Mouse (Mus musculus): ENCODE data around the gene Slc43a1. TPM values are rescaled to one million over a fixed set of nuclear protein-coding genes. Genes with fewer than 3 reads are reported as not detected.

The Slc43a1 gene
- polyA plus RNA-seq, 1 experiment from 2014 or later: 16.3 TPM

GRCm38 (mm10) chr2:84858551-84858950 is 19.9 kb downstream of the Slc43a1 start:
- 79% methylated on average over 1 of the region's 1 CpGs for WGBS
- H3K4me2 ChIP-seq (replicated peaks): no peak overlapping the region
- no peak for ATAC-seq

DNA sequence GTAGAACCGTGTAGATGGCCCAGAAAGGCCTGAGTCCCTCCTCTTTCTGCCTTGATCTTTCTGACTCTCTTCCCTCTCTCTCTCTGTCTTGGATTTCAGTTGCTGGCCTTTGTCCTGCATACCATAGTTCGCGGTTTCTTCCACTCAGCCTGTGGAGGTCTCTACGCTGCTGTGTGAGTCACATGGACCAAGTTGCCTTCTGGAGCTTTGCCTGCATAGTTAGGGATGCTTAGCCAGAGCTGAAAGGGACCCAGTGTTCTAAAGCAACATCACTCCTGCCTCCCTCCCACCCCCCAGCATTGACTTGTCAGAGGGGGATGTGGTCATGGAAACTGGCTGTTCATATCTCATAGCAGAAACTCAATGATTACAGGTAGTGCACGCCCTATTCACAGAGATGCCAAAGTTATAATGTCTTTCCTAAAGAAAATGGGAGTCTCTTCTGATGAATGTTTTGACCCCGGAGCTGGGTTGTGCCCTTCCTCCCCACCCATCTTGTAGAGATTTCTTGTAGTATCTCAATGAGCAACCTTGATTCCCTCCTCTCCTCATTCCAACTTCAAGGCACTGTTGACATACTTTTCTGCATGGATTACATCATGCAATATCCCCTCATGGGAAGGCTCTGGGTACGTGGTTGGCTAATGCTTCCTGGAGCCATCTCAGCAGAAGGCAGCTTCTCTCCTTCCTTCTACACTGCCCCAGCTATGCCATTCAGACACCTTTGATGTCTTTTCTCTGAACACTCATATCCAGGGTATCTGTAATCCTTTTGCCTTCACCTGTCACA is 21.5 kb downstream of the Slc43a1 start:
- no peak for ATAC-seq

More at GRCm38 (mm10) chr2:84858551-84858950, 19.9 kb downstream of the Slc43a1 start:
- no peaks in the 10 kb centered on the region for H3K9me3 ChIP-seq
- no peak overlapping the region for H3K9ac ChIP-seq
- no peaks in the 10 kb centered on the region for H3K27me3 ChIP-seq (replicated peaks)
- no peak overlapping the region for H3K27ac ChIP-seq
- H3K4me1 ChIP-seq (replicated peaks): no peaks in the 10 kb centered on the region
- no peak overlapping the region for H3K4me3 ChIP-seq (replicated peaks)
- H3K36me3 ChIP-seq: peaks cover 30% of the 10 kb centered on the region

GRCm38 (mm10) chr2:84861430-84861829 is 22.8 kb downstream of the Slc43a1 start:
- Histone ChIP-seq H3K4me1 (replicated peaks) (peaks cover 10% of the 10 kb centered on the region), H3K27me3 (replicated peaks) (peaks cover 10% of the 10 kb centered on the region), H3K9ac (no peak overlapping the region), H3K9me3 (no peaks in the 10 kb centered on the region), H3K36me3 (0 out of 2 replicates have a peak, but pooled peaks cover 18% of the 10 kb centered on the region), H3K4me2 (replicated peaks) (no peak overlapping the region), H3K27ac (no peak overlapping the region), H3K4me3 (replicated peaks) (no peak overlapping the region)
- WGBS: 93% methylated on average over 3 of the region's 3 CpGs
- no peak for ATAC-seq

More for the DNA sequence above, 21.5 kb downstream of the Slc43a1 start:
- no peak overlapping the region for H3K9ac ChIP-seq
- WGBS: 85% methylated on average over 7 of the region's 7 CpGs
- no peak overlapping the region for H3K4me3 ChIP-seq (replicated peaks)
- no peak overlapping the region for H3K27ac ChIP-seq
- H3K36me3 ChIP-seq: peaks cover 19% of the 10 kb centered on the region; the same call in 1 of the 2 replicates
- H3K27me3 ChIP-seq (replicated peaks): no peaks in the 10 kb centered on the region
- H3K9me3 ChIP-seq: no peaks in the 10 kb centered on the region
- H3K4me2 ChIP-seq (replicated peaks): no peak overlapping the region
- no peaks in the 10 kb centered on the region for H3K4me1 ChIP-seq (replicated peaks)

GRCm38 (mm10) chr2:84862231-84862630 is 23.6 kb downstream of the Slc43a1 start:
- WGBS: 80% methylated on average over 3 of the region's 3 CpGs
- H3K27me3 ChIP-seq (replicated peaks): peaks cover 18% of the 10 kb centered on the region
- H3K36me3 ChIP-seq: 0 out of 2 replicates have a peak, but pooled peaks cover 18% of the 10 kb centered on the region
- H3K27ac ChIP-seq: no peak overlapping the region
- H3K4me2 ChIP-seq (replicated peaks): no peak overlapping the region
- peaks cover 14% of the 10 kb centered on the region for H3K4me1 ChIP-seq (replicated peaks)
- H3K9ac ChIP-seq: no peak overlapping the region
- no peak for ATAC-seq
- no peak overlapping the region for H3K4me3 ChIP-seq (replicated peaks)
- H3K9me3 ChIP-seq: no peaks in the 10 kb centered on the region

GRCm38 (mm10) chr2:84865616-84866571 is 27.2 kb downstream of the Slc43a1 start:
- Histone ChIP-seq H3K4me3 (replicated peaks) (peak overlapping the region; percentile 28), H3K27me3 (replicated peaks) (peaks cover 47% of the 10 kb centered on the region), H3K9ac (peak overlapping the region; percentile 39), H3K4me2 (replicated peaks) (peak overlapping the region; percentile 85), H3K9me3 (no peaks in the 10 kb centered on the region), H3K36me3 (0 out of 2 replicates have a peak, but pooled peaks cover 11% of the 10 kb centered on the region), H3K4me1 (replicated peaks) (peaks cover 14% of the 10 kb centered on the region), H3K27ac (no peak overlapping the region)
- WGBS: under 1% methylated on average over 47 of the region's 47 CpGs
- peak; percentile 59 for ATAC-seq

GRCm38 (mm10) chr2:84868521-84868943 is 29.9 kb downstream of the Slc43a1 start:
- no peak overlapping the region for H3K4me3 ChIP-seq (replicated peaks)
- no peak overlapping the region for H3K9ac ChIP-seq
- ATAC-seq: no peak
- H3K4me1 ChIP-seq (replicated peaks): peaks cover 24% of the 10 kb centered on the region
- no peak overlapping the region for H3K4me2 ChIP-seq (replicated peaks)
- H3K36me3 ChIP-seq: no peaks in the 10 kb centered on the region
- peaks cover 73% of the 10 kb centered on the region for H3K27me3 ChIP-seq (replicated peaks)
- H3K27ac ChIP-seq: no peak overlapping the region
- H3K9me3 ChIP-seq: no peaks in the 10 kb centered on the region
- WGBS: 10% methylated on average over 5 of the region's 5 CpGs

- 67% methylated on average over 2 of the region's 2 CpGs for WGBS
- H3K9me3 ChIP-seq: no peaks in the 10 kb centered on the region
- no peak overlapping the region for H3K9ac ChIP-seq
- H3K27me3 ChIP-seq (replicated peaks): peaks cover 78% of the 10 kb centered on the region
- no peaks in the 10 kb centered on the region for H3K36me3 ChIP-seq
- no peak overlapping the region for H3K4me2 ChIP-seq (replicated peaks)
- no peak overlapping the region for H3K4me3 ChIP-seq (replicated peaks)
- no peak overlapping the region for H3K27ac ChIP-seq
- peaks cover 24% of the 10 kb centered on the region for H3K4me1 ChIP-seq (replicated peaks)
- ATAC-seq: no peak
Measured at GRCm38 (mm10) chr2:84868977-84869376, 30.3 kb downstream of the Slc43a1 start.

- WGBS: 55% methylated on average over 4 of the region's 4 CpGs
- no peak for ATAC-seq
- Histone ChIP-seq H3K4me2 (replicated peaks) (no peak overlapping the region), H3K27ac (no peak overlapping the region), H3K4me1 (replicated peaks) (peaks cover 21% of the 10 kb centered on the region), H3K9ac (no peak overlapping the region), H3K36me3 (no peaks in the 10 kb centered on the region), H3K9me3 (no peaks in the 10 kb centered on the region), H3K4me3 (replicated peaks) (no peak overlapping the region), H3K27me3 (replicated peaks) (peaks cover 90% of the 10 kb centered on the region)
Measured at GRCm38 (mm10) chr2:84870623-84871160, 32.0 kb downstream of the Slc43a1 start.

DNA sequence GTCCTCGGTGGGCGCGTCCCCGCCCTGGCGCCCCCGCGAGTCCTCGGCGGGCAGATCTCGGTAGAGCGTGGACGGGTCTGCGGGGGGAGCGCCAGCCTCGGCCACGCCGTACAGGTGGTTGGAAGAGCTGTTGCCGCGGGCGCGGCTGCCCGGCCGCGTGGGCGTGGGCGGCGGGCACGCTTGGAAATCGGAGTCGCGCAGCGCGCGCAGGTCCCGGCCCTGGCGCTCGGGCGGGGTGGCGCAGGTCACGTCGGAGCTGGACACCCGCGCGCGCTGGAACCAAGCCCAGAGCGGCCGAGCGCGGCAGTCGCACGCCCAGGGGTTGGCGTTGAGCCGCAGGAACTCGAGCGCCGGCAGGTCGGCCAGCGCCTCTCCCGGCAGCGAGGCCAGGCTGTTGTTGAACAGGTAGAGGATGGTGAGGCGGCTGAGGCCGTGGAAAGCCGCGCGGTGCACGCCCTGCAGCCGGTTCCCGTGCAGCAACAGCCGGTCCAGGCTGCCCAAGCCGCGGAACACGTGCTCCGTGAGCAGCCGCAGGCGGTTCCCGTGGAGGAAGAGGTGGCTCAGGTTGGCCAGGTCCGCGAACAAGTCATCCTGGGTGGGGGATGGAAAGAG is 33.6 kb downstream of the Slc43a1 start:
- peak overlapping the region; percentile 31 for H3K9ac ChIP-seq
- H3K4me3 ChIP-seq (replicated peaks): peak overlapping the region; percentile 45
- no peak overlapping the region for H3K27ac ChIP-seq
- no peaks in the 10 kb centered on the region for H3K36me3 ChIP-seq
- ATAC-seq: peak; percentile 46
- WGBS: under 1% methylated on average over 78 of the region's 78 CpGs
- H3K4me2 ChIP-seq (replicated peaks): peak overlapping the region; percentile 94
- H3K9me3 ChIP-seq: no peaks in the 10 kb centered on the region
- H3K27me3 ChIP-seq (replicated peaks): peaks cover 75% of the 10 kb centered on the region
- peaks cover 10% of the 10 kb centered on the region for H3K4me1 ChIP-seq (replicated peaks)

DNA sequence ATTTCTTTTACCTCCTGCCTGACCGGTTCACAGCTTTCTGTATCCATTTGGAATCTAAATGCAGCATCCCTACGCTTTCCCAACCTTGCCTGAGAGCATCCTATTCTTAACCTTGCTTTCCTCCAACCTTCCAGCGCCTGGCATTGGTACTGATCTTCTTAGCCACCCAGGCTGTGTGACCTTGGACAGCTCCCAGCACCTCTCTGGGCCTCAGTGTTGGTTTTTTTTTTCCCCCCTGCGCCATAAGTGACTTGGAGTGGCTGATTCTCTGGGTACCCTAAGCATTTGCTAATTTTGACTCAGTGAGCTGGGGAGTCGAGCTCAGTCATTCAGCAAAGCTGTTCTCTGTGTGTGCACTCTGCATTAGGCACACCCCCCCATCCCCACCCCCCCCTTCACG is 37.2 kb downstream of the Slc43a1 start:
- Histone ChIP-seq H3K4me2 (replicated peaks) (no peak overlapping the region), H3K36me3 (no peaks in the 10 kb centered on the region), H3K9me3 (no peaks in the 10 kb centered on the region), H3K27me3 (replicated peaks) (peaks cover 46% of the 10 kb centered on the region), H3K4me3 (replicated peaks) (no peak overlapping the region), H3K9ac (no peak overlapping the region), H3K4me1 (replicated peaks) (peaks cover 10% of the 10 kb centered on the region), H3K27ac (no peak overlapping the region)
- 47% methylated on average over 6 of the region's 6 CpGs for WGBS
- no peak for ATAC-seq

DNA sequence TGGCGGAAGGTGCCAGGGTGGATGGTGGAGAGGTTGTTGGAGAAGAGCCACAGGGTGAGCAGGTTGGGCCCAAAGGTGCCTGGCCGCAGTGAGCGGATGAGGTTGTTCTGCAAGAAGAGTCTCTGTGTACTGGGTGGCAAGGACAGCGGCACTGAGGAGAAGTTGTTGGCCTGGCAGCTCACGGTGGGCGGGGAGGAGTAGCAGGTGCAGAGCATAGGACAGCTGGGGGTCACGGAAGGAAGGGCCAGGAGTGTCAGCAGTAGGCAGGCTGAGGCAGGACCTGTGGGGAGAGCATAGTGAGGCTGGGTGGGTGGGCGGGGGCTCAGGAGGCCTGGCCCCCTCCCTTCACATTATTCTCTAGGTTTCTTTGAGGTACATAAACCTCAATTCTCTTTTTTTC is 41.9 kb downstream of the Slc43a1 start:
- no peak overlapping the region for H3K27ac ChIP-seq
- no peaks in the 10 kb centered on the region for H3K36me3 ChIP-seq
- no peak for ATAC-seq
- no peak overlapping the region for H3K4me2 ChIP-seq (replicated peaks)
- H3K4me3 ChIP-seq (replicated peaks): no peak overlapping the region
- peaks cover 11% of the 10 kb centered on the region for H3K4me1 ChIP-seq (replicated peaks)
- H3K27me3 ChIP-seq (replicated peaks): peaks cover 45% of the 10 kb centered on the region
- no peaks in the 10 kb centered on the region for H3K9me3 ChIP-seq
- WGBS: 68% methylated on average over 8 of the region's 8 CpGs
- no peak overlapping the region for H3K9ac ChIP-seq
